Mouse (Mus musculus): ENCODE measurements around the gene Olfr631.
"Not testable (repeated sequence)": the region's sequence is repeated elsewhere in the genome, so short reads cannot be mapped to it uniquely, and the experiment has no call there.

Olfr631 gene

GRCm38 (mm10) chr7:103928525-103928924 is at the start of gene Olfr631:
Gene Olfr631 (plus strand): TSS chr7:103928825.
- no peak for DNase-seq

- no peak for DNase-seq
Measured at GRCm38 (mm10) chr7:103886152-103886551, 42.5 kb upstream of the Olfr631 start, which contains the start of gene Olfr66. Gene Olfr66 (minus strand): TSS chr7:103886252.

GRCm38 (mm10) chr7:103894385-103894784 is 34.2 kb upstream of the Olfr631 start, which contains the start of gene Olfr64:
Gene Olfr64 (minus strand): TSS chr7:103894485.
- no peak for DNase-seq

GRCm38 (mm10) chr7:103903187-103903586 is 25.4 kb upstream of the Olfr631 start, which contains the start of gene Olfr65:
Gene Olfr65 (plus strand): TSS chr7:103903487.
- DNase-seq: no peak

GRCm38 (mm10) chr7:103910047-103910446 is 18.6 kb upstream of the Olfr631 start:
- DNase-seq: peak; percentile 84

- peak; percentile 80 for DNase-seq
Measured at GRCm38 (mm10) chr7:103912969-103913511, 15.6 kb upstream of the Olfr631 start.

GRCm38 (mm10) chr7:103915338-103915737 is 13.3 kb upstream of the Olfr631 start:
- DNase-seq: peak; percentile 76

GRCm38 (mm10) chr7:103934264-103934663 is 5.6 kb downstream of the Olfr631 start, which contains the start of gene Olfr632:
Gene Olfr632 (plus strand): TSS chr7:103934347.
- DNase-seq: peak; percentile 8

GRCm38 (mm10) chr7:103942730-103943129 is 14.1 kb downstream of the Olfr631 start:
- peak; percentile 90 for DNase-seq

GRCm38 (mm10) chr7:103944137-103944536 is 15.5 kb downstream of the Olfr631 start, which contains the start of gene Olfr633:
Gene Olfr633 (plus strand): TSS chr7:103944437.
- no peak for DNase-seq

GRCm38 (mm10) chr7:103966873-103967272 is 38.2 kb downstream of the Olfr631 start:
- not testable (repeated sequence) for DNase-seq

- DNase-seq: no peak
Measured at GRCm38 (mm10) chr7:103970852-103971251, 42.2 kb downstream of the Olfr631 start, which contains the start of gene Olfr635. Gene Olfr635 (plus strand): TSS chr7:103971152.

- DNase-seq: no peak
Measured at GRCm38 (mm10) chr7:103971782-103972181, 43.2 kb downstream of the Olfr631 start.
